Mouse (Mus musculus) kidney, adult 11 months (tissue): ENCODE results near the gene Sun5.
"Not testable (repeated sequence)": the region's sequence is repeated elsewhere in the genome, so short reads cannot be mapped to it uniquely, and the experiment has no call there.

Source experiments
- DNase-seq: peaks from one replicate; pipeline ENCODE4 v3.0.0; 2022

Gene Sun5

DNA sequence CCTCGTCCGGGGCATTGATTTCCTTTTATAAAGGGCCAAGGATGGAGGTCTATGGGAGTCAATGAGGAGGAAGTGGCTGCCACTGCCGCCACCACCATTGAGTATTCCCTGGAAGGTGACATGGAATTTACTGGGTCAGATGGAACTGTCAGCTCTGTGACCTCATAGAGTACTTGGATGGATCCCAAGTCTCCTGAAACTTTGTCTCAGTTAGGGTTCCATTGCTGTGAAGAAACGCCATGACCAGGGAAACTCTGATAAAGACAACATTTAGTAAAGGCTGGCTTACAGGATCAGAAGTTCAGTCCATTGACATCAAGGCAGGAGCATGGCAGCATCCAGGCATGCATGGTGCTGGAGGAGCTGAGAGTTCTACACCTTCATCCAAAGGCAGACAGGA is at the start of gene Sun5:
Gene Sun5 (minus strand): TSS at position 101 of the 400 bp plus-strand sequence.
- no peak for DNase-seq

DNA sequence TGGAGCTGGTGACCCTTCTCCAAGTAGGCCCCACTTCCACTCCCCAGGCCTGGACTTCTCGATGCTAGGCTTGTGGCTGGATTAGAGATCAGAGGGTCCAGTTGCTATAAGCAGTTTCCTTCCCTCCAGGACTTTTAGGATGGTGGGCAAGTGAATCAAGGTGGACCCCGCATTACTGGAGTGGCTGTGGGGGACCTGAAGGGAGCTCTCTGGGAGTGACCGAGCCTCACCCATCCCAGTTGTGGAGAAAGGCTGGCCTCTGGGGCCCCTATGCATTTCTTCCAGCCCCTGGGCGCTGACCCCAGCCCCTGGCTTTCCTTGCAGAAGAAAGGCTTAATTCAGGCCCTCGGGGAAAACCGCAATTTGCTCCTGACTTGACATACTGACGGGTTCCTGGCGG is 47.0 kb upstream of the Sun5 start, which contains the start of gene Bpifb3:
Gene Bpifb3 (plus strand): TSS at position 301 of the 400 bp plus-strand sequence.
- DNase-seq: no peak

DNA sequence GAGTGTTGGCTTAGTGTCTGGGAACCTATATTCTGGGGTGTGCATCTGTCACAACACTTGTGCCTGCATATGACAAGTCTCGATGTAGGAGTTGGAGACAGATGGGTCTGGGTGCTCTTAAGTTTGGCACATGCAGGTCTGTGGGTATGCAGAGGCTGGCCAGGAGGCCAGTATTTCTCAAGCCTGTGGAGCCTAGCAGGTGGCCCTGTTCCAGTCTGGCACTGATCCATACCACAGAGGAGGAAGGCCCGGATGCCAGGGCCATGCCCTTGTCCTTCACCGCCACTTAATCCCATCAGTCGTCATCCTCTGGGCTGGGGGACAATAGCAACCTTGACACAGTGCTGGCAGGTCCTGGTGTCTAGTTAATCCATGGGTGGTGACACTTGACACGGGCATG is 43.3 kb upstream of the Sun5 start:
- peak; percentile 14 for DNase-seq

DNA sequence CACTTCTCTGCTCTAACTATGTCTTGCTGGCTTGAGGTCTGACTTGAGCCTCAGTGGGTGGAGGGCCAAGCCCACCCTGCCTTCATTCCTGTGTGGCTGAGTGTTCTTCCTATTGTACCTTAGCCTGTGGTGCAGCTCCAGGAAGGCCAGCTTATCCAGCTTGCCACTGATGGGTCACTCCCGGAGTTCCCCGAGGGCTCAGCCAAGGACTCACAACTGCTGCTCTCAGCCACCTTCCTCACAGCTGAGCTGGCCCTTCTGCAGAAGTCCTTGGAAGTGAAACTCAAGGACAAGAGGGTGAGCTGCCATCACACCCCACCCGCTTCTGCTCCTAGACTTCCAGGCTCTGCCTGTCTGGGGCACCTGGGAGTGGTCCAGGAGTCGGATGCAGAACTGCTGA is 35.7 kb upstream of the Sun5 start:
- no peak for DNase-seq

DNA sequence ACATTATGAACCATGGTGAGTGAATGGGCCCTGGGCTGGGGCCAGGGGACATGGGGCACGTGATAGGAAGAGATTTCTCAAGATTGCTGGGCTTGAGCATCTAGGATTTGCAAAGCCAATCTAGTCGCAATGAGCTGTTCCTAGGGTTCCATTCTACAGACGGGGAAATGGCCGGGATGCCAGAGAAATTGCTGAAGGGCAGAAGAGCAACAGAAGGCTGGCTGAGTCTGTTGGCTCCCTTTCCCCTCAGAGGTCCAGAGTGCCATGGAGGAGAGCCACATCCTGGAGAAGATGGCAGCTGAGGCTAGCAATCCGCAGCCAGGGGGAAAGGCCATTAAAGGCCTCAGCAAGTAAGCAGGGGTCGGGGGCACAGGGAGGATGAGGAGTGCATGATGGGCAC is 31.8 kb upstream of the Sun5 start:
- no peak for DNase-seq

DNA sequence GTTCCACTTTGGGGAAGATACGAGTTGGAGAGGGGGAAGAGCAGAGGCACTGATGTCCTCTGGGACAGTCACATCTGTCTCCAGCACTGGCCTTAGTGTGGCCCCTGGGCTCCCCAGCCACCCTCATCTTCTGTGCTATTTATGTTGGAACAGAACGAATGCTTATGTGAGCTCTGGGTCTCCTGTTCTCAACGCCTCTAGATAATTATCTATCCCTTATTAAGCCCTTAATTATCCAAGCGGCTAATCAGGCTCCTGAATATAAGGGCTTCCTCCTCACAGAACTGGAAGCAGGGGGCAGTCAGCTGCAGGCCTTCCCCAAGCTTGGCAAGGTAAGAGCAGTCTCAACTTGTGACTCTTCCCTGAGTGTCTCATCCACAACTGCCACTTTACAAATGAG is 29.2 kb upstream of the Sun5 start, which contains the start of gene Bpifb6:
Gene Bpifb6 (plus strand): TSS at position 301 of the 400 bp plus-strand sequence.
- DNase-seq: no peak

DNA sequence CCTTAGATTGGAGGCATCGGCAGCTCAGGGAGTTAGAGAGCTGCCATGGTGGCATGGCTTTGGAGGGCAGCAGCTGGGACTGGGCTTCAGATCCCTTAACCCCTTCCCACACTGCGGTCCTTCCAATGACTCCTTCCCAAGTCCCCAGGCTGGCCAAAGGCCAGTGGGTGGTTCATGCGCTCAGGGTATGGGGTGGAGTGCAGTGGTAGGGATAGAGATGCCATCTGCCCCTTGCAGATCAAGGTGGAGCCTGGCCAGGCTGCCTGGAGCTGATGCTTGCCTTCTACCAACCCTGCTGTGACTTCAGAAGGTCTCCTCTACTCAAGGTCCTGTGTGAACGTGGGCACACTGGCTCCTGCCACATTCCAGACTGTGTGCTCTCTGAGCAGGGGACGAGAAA is 28.2 kb upstream of the Sun5 start:
- no peak for DNase-seq

DNA sequence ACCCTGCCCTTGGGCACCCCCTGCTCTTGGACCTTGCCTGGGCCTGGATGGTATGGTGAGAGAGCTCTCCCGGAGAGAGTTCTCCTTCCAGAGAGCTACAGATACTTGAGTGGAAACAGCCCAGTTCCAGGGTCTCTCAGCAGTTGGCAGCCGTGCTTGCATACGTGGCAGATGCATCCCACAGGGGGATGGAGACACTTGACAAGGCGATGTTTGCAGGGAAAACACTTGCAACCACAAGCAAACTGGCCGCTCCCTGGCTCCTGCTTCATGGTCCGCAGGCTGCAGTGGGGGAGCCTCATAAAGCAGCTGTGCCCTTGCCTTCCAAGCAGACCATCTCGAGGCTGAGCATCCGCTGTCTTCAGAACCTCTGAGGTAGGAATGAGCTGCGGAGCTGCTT is 3.9 kb upstream of the Sun5 start, which contains the start of gene Bpifb2:
Gene Bpifb2 (plus strand): TSS at position 301 of the 400 bp plus-strand sequence.
- no peak for DNase-seq

DNA sequence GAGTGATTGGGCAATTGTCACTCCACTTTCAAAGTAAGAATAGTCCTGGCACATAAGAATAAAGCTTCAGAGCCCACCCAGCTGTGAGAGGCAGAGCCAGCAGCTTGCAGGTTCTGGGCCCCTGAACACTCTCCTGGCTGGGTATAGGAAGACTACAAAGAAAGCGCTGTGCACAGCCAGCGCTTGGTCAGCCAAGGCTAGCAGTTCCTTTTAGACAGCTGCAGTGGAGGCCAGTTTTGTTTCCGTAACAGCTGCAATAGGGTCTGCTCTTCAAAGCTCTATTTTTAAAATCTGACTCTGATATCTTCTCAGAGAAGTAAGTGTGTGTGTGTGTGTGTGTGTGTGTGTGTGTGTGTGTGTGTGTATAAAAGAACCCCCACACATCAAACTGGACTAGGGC is 8.9 kb downstream of the Sun5 start:
- DNase-seq: no peak

DNA sequence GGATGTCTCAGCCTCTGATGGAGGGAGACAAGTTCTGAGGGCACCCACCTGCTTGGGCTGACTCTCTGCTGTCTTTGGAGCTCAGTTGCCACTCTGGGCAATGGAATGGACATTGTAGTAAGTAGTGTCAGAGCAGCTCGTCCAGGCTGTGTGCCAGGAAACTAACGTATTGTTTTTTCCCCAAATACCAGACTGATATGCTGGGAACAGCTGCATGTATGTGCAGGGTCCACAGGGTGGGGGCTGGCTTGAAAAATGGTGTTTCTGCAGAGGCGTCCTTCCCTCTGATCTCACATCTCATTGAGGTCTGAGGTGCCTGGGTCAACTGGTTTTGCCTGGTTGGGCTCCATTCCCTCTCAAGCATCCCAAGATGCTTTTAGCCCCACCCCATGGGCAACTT is 10.2 kb downstream of the Sun5 start:
- no peak for DNase-seq

DNA sequence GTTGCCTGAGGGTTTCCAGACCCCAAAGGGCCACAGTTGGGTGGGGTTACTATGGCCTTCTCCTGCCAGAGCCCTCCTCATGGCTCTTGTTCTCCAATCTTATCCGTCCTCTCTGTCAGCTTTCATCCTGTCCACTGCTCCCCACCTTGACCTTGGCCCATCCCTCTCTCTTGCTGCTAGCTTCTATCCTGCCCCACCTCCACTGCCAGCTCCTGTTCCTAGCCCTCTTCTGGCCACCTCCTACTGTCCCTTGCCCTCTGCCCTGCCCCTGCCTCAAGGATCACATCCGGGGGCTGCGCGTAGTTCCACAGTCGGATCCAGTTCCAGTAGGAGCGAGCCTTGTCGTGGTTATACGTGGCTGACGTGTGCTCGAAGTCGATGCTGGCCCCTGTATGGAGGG is 10.6 kb downstream of the Sun5 start:
- DNase-seq: no peak

DNA sequence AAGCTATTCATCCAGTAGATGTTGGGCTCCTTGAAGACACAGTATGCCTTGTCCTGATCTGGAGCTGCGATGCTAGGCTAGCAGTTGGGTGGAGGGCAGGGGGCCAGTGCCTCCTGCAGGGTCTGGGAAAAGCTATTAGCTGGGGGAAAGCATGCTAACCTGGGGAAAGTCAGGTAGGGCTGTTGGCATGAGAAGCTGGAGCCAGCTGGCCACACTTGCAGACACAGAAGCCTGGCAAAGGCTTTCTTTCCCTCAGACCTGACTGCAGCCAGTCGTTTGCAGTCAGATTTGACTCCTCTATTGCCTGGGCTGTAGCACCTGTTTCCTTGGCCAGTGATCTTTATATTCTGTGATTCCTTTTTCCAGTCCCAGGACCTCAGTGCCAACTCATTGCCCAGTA is 11.3 kb downstream of the Sun5 start:
- no peak for DNase-seq

DNA sequence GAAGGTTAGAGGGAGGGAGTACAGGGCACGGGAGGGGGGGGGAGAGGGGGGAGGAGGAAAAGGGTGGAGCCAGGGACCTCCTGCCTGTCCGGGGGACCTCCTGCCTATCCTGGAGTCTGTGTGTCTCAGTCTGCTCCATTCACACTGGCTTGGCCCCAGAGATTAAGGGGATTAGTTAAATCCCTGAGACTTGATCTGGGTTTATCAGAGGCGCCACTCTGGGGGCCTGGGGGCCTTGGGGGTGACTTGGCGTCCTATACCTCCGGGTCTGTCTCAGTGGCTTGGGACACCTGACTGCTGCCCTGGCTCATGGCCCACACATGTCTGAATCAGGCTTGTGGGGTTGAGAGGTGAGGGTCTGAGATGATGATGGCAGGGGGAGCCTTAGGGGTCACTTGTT is 17.3 kb downstream of the Sun5 start:
- no peak for DNase-seq

DNA sequence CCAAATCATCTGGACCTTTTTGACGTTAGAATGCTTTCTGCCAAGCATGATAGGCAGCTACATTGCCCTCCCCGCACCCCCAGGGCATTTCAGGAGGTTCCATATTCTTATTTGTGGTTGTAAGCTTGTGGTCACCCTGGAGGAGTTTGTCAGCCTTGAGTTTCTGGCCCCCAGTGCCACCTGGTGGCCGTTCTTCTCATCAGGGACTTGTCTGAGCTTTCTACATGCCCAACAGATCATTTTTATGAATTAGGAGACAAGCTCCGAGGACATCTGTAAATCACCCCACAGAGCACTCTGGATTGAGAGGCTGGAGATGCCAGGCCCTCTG is 19.9 kb downstream of the Sun5 start:
- DNase-seq: peak; percentile 25

DNA sequence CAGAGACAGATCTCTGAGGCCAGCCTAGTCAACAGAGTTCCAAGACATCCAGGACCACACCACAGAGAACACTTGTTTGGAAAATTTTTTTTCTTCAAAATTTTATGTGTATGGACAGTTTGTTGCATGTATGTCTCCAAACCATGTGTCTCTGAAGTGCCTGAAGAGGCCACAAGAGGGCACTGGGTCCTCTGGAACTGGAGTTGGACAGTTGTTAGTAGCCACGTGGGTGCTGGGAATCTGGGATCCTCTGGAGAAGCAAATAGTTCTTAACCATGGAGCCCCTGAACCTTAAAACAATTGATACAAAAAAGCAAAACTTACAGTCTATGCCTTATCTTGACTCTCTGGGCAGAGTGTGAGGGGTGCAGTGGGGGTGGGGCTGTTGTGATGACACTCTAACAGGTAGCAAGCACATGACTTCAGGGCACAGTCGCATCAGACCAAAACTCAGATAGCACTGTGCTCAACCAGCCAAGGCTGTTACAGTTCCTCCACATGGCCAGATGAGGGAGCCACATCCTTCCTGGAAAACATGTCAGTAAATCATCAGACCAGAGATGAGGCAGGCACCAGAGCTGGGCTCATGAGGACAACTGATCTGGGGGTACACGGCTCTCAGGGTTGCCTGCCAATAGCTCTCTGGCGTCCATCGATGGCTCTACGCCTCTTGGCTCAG is 20.4 kb downstream of the Sun5 start:
- no peak for DNase-seq

DNA sequence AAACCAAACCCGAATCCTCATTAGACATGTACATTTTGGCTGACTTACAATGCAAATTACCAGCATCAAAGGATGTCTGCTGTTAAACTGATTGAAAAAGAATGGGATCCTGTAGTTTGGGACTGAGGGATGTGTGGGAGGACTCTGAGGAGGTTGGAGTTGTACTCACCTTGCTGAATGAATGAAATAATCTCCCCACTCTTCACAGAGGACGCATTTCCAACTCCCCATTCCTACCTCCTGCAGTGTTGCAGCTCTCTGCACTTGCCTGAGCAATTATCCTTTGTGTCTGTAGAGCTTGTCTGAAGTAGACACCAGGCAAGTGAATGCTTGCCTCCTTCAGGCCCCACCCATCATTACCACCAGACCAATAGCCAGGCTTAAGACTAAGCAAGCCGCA is 22.5 kb downstream of the Sun5 start:
- no peak for DNase-seq

DNA sequence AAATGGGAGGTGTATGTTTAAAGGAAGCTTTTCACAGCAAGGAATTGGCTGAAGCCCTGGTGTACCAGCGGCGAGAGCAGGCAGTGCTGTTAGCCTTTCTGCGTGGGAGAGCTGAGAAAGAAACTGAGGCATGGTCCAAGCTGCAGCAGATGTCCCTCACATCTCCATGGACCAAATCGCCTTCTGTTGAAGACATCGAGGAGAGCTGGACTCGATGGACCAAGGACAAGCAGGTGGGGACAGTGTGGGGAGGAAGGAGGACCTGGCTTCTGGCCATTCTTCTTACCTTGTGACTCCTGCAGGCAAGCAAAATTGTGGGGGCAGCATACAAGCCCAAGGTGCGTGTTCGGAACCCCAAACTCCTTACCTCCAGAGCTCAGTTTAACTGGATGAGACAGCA is 28.0 kb downstream of the Sun5 start:
- DNase-seq: no peak

DNA sequence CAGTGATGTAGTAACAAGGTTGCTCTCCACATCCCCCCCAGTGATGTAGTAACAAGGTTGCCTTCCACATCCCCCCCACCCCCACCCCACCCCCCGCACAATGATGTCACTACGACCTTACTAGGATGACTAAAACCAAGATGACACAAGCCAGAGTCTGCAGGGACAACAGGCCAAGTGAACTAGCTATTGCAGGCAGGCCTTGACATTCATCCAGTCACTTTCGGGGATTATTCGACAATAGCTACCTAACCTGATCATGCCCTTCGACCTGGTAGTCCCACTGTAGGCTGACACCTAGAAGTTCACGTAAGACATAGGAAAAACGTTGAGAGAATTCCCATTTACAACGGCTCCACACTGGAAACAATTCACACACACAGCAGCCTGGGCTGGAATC is 37.6 kb downstream of the Sun5 start:
- no peak for DNase-seq

DNA sequence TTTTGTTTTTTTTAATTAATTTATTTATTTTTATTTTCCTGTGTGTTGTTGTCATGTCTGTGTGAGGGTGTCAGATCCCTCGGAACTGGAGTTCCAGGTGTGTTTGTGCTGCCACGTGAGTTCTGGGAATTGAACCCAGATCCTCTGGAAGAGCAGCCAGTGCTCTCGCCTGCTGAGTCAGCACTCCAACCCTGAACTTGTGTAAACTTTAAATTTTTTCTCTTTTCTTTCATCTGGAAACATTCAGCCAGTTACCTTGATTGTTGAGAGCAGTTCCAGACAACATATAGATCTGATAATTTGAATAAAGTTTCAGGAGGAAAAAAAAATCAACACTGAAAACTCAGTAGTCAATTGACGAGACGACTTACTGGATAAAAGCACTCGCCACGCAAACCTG is 42.2 kb downstream of the Sun5 start:
- DNase-seq: no peak

DNA sequence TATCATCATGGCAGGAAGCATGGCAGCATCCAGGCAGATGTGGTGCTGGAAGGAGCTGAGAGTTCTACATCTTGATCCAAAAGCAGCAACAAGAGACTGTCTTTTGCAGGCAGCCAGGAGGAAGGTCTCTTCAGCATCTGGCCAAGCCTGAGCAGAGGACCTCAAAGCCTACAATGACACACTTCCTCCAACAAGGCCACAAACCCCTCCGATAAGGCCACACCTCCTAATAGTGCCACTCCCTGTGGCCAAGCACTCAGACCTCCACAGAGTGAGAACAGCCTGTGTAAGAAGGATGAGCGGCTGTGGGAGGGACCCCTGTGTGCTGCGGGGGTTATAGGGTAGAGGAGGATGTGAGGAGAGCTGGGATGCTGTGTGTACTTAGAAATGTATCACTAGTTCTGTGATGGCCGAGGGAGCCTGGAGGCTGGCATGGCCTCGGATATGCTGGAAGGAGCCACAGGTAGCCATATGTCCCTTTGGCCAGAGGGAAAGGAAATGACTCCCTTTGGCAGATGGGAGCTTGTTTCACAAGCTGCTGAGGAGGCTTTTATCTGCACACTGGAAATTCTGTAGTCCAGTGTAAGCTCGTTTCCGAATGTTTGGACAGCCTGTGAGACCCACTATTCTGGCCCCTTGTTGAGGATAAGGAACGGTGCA is 43.6 kb downstream of the Sun5 start:
- no peak for DNase-seq

DNA sequence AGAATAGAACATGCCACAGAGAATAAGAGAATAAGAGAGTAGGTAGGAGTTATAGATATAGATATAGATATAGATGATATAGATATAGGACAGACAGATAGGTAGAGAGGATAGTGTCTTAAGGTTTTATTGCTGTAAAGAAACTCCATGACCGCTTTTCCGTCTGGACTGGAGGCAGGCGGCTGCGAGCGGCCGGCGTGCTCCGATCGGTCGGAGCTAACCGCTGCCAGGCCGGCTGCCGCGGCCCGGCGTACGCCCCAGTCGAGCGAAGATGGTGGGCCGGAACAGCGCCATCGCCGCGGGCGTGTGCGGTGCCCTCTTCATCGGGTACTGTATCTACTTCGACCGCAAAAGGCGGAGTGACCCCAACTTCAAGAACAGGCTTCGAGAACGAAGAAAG is 45.0 kb downstream of the Sun5 start:
- not testable (repeated sequence) for DNase-seq

DNA sequence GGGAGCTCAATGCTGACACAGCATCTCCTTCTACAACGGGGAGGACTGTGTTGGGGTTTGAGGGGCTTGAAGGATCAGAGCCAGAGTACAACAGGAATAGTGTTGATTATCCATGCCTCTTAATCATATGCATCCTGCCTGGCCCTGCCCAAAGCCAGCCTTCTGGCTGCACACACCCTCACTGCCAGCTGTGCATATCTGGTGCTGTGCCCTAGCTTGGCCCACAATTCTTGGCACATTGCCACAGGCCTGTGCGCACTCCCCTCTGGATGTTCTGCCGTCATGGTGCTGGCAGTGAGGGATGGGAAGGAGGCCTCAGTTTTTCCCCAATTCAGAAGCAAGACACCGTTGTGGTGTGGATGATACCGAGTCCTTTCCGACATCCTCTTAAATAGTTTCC is 46.3 kb downstream of the Sun5 start:
- DNase-seq: no peak

DNA sequence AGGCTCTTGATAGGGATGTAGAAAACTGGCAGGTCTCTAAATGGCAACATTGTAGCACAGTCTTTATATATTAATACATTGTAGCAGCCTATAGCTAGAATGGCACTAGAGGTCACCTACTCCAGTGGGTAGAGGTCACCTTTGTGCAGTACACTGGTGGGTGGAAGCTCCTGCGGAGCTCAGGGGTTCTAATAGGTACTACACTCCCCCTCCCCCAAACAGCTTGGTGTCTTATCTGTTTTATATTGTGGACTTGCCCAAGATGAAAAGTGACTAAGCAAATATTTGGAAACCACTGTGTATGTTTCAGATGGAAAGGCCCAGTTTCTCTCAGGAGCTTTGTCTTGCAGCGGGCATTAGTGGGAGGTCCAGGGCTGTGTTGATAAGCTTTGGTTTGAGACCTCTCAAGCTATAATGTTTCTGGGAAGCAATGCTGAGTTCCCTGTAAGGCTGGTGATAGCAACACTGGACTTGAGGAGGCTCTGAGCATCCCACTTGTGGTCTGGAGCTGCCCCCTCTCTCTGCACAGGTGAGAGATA is 48.8 kb downstream of the Sun5 start:
- no peak for DNase-seq

DNA sequence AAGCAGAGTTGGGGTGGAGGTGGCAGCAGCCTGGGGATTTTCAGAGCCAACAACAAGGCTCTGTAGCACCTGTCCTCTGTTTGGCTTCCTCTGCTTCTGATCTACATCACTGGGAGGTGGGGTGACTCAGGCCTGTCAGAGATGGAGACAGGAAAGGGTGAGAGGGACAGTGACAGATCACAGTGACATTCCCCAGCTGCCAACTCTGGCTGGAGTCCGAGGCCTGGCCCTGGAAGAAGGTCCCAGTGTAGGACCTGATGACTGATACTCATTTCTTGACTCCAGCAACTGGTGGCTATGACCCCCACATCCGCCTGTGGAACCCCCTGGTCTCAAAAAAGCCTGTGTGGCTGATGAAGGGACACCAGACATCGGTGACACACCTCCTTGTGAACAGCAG is 61.0 kb downstream of the Sun5 start:
- no peak for DNase-seq

DNA sequence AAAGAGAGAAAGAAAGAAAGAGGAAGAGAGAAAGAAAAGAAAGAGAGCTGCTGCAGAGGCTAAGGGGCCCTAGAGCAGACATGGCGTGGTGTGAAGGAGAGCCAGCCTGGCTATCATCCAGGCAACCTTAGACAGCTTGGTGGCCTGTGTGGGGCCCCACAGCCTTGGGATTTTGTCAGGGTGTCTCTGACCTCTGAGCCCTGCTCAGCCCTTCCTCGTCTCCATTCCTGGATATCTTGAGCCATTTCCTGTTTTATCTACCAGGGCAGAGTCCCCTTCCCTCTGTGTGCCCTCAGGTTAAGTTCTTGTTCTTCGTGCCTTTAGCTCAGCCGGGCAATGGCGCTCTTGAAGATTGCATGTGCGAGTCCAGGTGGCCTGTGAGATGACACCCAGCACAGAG is 62.0 kb downstream of the Sun5 start:
- DNase-seq: no peak
